Mouse (Mus musculus) brain, embryonic 18.5 days (tissue): ENCODE results near the gene Fbxl5.

Experiments used
- DNase-seq: peaks from one replicate; pipeline ENCODE4 v3.0.0-alpha.2; 2012; ENCODE audit warnings: low read depth, low spot score

Fbxl5 gene

DNA sequence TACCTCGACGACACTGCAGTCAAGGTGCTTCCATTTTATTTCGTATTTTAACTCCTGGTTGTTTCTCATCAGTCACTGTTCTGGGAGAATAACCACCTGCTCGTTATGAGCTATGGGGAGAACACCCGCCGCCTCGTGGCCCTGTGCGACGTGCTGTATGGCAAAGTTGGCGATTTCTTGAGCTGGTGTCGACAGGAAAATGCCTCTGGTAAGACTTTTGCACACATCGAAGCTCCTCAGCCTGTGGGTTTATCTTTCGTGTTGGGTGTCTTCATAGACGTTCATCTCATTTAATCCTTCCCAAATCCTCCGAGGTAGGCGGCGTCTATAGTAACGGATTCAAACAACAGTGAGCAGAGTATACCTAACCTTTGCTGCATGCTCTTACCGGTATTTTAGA is at the start of gene Fbxl5:
TSS of gene Fbxl5 (minus strand) at position 101 of the 400 bp plus-strand sequence.
- no peak for DNase-seq

DNA sequence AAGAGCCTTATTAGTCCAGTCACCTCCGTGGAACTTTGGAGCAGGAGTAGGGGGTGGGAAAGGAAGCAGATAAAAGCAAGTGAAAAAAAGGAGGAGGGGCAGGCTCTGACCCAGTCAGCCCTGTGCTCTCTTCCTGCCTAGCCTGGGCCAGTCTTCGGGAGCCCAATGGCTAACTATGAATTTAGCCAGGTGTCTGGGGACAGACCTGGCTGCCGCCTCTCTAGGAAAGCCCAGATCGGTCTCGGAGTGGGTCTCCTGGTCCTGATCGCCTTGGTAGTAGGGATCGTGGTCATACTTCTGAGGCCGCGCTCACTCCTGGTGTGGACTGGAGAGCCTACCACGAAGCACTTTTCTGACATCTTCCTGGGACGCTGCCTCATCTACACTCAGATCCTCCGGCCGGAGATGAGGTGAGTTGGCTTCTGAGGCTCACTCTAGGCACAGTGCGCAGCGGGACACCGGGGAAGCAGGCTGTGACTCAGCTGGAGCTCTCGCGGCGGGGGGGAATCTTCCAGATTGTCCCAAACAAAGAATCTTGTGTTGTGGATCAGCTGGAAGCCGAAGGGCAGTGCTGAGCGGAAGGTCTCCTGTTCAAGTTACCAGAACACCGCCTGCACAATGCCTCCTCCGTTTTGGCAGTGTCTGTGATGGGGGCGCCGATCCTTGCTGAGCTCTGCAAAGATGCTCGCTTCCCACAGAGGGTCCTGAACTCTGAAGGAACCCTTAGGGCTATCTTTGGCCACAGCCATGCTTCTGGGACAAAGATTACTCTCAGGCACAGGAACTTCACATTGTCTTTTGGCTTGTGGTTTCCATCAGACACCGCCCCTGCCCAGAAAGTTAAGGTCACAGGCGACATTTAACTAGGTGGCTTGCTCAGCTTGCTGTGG is 47.5 kb upstream of the Fbxl5 start:
- no peak for DNase-seq

DNA sequence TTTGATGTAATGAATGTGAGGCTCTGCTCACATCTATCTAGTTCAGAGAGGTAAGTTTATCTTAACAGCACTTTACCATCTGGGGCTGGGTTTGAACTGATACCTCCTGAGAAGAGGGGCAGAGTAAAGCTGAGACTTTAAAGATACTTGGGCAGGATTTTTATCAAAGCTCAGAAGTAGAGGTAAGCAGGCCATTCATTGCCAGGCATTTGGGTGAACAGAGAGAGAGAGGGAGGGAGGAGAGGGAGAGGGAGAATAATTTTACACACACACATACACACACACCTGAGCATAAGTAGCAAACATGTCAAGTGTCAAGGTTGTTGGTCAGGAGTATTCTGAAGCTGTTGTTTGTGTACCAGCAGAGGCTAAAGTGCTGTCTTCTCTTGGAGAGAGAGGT is 46.8 kb upstream of the Fbxl5 start, which contains the start of gene Cd38:
TSS of gene Cd38 (plus strand) at position 301 of the 400 bp plus-strand sequence.
- no peak for DNase-seq

DNA sequence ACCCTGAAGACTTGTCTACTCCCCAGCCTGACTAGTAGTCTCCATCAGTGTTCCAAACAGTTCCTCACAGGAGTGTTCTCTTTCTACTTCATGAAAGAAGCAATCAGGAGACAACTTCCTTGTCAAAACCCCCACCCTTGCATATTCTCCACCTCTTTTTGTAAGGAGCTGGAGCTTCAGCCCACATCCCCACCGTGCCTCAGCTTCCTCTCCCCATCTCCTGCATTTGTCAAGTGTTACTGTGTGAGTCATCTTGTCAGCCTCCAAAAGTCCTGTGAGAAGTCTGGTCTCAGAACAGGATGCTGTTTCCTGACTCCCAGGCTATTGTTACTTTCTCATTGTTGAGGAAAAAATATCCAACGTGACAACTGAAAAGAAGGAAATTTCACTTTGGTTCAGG is 43.9 kb upstream of the Fbxl5 start:
- no peak for DNase-seq

DNA sequence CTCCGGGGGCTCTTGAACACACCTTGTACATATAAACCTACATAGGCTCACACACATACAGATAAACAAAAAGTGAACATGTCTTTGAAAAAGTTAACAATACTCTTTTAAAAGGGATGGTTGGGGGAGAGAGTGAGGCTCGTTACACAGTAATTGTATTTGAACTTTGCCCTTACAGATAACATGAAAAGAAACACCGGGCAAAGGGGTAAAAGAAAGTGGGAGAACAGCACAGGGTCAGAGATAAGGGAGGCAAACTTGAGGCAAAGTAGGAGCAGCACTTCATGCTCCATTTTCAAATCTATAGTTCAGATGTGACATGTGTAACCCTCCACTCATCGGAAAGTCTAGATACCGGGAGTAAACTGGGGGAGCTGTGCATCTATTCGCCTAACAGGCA is 42.2 kb upstream of the Fbxl5 start:
- DNase-seq = no peak

DNA sequence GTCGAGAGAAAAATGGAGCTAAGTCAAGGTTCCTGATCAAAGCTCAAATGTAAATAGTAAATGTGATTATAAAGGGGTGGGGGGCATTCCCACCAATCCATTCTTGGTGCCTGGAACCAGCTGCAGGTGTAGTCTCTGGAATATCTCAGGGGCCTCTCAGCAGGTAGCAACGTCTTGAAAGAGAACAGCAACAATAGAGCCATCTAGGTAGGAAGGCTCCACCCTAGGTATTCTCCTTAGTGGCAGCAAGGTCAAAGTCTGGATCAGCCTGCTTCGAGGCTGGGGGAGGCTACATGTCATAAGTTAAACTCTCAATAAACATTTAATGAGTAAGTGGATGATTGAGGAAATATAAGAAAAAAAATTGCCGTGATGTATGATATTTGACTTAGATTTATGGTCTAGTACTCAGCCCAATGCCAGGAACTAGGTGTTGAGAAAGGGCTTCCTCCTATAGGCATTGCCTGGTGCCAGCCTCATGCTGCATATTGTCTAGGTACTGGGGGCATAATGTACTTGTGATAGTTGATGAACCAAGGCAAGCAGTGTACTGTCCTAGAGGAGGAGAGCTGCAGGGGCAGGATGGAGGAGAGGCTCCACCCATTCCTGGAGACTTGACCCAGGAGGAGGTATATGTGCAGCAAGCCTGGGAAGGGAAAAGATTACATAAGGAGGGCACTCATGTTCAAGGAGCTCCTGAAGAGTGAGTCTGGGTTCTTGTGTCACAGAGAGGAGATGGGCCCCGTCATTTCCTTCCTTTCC is 39.4 kb upstream of the Fbxl5 start:
- no peak for DNase-seq

DNA sequence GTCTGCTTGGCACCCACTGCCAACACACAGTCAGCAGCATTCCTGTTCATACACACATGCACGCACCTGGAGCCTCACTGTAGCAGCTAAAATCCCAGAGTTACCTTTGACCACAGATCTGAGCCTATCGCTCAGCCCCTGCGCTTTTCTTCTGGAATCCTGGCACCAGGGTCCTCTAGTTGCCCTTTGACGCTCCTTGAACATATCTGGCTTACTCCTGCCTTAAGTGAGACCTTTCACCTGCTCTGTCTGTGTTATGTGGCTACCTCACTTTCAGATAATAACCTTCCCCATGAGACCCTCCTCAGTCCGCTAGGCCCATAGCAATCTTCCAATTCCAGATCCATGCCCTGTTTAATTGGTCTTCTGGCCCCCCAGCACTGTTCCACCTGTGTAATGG is 38.7 kb upstream of the Fbxl5 start:
- DNase-seq = no peak

DNA sequence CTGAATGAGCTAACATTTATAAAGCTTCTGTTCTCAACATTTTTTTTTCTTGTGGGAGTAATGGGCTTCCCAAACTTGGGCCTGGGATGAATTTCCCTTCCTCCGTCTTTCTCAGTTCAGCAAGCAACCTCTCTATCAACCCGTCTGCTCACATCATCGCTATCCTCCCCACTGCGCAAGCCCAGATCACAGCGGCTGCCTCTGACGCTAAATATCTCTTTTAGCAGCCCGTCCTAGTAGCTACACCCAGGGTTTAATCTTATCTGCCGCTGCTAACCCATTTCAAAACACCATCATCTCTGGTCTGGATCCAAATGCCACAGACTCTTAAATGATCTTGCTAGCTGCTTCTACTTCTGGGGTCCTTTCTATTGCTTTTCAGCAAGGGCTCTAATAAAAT is 38.2 kb upstream of the Fbxl5 start:
- DNase-seq = no peak

DNA sequence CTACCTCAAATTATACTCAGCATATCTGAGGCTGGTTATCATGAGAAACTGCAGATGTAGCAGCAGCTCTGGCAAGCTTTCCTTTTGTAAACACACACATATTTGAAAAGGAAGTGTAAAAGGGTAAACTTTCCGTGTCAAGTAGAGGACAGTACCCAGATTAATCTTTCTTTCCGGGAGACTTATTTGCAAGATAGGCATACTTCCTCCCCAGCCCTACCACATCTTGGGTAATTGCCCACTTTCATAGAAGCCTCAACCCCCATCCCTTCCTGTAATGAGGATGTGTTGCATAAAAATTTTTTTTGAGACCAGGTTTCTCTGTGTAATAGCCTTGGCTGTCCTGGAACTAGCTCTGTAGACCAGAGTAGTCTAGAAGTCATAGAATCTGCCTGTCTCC is 34.3 kb upstream of the Fbxl5 start:
- no peak for DNase-seq

DNA sequence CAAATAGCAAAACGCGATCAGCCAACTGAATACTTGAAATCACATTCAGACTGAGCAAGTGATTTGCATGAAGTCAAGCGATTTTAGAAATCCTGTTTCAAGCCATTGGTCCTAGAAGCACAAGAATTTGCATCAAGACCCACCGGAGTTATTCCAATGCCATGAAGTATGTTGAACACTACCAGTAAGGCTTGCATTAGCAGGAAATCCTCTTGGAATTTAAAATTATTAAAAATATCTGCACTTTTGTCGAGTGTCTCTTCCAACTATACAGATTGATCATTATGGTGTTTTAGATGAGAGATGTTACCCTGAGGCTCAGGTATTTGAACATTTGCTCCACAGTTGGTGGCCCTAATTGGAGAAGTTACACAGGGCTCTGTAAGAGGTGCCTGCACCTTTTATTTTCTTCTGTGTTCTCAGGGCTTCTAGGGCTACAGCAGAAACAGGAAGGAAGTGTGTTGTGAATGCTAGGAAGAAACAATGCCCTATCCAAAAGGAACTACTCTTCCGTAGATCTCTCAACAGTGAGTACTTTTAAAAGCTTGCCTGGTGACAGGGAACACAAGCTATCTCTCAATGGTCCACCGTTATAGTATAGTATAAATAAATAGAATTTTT is 32.5 kb upstream of the Fbxl5 start:
- DNase-seq = no peak

DNA sequence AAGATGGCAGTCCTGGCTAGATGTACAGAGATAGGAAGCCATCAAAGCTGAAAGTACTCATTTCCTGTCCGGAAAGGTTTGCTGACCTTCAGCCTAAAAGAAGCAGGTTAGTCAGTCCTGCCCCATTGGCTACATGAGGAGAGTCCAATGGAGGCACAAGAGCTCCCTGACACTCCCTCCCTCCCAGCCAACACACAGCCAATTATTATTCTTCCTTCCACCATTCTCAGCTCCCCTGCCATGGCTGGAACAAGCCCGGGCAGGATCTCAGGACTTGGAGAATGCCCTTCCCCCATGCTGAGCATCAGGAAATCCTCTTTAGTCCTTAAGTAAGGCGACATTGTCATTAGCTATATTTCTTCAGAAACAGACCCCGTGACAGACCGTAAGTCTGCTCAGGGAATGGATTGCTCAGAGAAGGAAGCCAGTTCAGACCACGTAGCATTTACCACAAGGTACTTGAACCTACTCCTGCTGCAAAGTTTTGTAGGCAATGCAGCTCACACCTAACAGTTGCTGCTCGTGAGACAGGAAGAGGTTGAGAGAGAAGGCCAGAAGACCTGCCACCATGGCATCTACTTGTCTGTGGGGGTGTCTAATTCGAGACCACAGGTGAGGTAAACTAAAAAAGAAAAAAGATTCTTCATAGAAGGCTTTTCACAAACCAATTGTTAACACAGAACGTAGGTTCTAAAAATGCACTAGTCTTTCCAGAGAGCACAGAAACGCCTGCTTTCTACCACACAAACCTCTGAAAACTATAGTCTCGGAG is 31.8 kb upstream of the Fbxl5 start:
- no peak for DNase-seq

DNA sequence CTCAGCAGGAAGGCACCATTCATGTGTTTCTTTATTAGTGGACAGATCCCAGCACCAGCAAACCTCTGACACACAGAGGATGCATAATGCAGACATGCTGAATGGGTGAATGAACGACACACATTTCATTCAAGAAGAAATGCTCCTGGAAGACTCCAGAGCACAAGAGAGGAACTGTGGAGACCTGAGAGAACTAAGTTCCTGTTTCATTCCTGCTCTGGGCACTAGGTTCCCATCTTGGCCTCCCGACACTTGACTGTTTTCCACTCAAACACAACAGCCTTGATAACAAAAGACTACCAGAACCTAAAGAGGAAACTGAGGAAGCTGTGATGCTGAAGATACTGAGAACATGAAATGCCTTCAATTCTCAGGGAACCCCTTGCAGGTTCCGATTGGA is 26.8 kb upstream of the Fbxl5 start:
- no peak for DNase-seq

DNA sequence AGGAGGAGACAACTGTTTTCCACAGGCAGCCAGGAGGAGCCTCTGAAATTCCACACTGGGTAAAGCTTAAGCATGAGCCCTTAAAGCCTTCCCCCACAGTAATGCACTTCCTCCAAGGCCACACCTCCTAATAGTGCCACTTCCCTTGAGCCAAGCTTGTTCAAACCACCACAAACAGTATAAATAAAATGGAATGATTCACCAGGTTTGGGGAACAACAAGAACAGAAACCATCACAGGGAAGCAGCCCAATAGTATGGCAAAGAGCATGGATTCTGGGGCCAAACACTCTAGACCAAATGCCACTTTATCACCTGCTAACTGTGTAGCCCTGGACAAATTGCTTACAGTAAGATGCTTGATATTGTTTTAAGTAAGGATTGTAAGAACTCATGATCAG is 26.1 kb upstream of the Fbxl5 start:
- DNase-seq = no peak

DNA sequence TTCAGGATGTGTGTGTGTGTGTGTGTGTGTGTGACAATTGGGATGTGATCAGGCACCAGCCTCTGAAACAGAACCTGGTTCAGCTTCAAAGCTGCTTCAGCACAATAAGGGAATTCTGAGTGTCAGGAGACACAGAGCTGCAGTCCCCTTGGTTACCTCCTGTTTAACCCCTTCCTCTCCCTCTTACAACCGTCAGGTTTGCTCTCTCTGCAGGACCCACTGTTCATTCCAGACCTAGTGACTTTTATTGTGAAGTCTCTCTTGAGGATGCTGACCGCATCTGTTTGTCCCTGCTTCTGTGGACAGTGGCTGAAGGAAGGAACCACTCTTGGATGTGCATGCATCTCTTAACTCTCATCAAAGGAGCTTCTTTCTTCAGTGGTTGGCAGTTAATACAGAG is 24.8 kb upstream of the Fbxl5 start:
- no peak for DNase-seq

DNA sequence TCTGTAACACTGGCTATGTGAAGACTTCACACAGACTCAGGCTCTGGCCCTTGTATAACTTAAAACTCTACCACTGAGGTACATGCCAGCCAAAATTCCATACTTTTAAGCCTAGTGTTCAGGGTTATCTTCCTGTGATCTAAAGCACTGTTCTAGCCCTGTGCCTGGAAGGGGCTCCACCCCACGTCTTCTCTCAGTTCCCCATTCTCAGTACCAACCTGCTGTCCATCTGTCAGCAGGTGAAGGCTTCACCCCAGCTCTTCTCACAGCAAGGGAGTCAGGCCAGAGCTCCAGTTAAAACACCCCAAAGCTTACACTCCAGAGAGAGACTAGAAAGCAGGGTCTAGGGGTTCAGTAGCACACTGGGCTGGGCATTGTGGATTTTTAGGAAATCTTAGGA is 24.2 kb upstream of the Fbxl5 start:
- no peak for DNase-seq

DNA sequence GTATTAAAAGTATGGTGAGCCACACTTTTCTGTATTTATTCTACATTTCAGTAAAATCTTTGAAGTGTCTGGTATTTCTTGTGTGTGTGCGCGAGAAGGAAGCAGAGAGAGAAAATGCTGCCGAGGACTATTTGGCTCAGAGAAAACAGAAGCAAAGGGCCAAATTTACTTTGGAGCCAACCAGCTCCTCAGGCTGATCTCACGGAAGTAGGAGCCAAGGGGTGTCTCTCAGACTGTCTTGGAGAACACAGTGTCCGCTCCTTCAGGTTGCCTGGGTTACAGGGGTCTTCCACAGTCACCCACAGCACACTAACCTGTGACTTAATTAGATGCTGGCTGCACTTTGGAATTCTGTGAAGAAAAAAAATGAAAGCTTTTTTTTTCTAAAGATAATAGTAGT is 23.6 kb upstream of the Fbxl5 start:
- DNase-seq = no peak

DNA sequence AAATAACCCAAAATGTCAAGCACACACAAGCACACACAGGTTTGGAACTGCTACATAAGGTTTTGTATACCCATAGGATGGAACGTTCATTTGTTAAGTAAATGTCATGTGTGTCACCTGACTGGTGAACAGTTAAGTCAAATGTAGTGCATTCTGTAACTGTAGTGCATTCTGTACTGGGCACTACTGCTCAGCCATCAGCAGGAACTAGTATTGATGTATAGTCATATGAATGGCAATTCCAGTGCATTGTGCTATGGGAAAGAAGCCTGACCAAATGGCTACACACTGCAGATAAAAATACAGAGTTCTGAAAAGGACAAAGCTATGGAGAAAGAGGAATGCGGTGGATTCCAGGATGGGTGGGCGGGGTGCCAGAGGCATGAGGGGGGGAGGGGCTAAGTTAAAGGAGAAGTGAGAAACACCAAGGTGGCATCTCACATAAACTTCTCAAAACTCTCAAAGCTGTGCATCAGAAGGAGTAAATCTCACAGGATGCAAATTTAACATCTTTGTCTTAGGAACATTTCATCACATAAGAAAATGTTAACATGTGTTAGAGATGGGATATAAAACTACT is 21.2 kb upstream of the Fbxl5 start:
- DNase-seq = no peak

DNA sequence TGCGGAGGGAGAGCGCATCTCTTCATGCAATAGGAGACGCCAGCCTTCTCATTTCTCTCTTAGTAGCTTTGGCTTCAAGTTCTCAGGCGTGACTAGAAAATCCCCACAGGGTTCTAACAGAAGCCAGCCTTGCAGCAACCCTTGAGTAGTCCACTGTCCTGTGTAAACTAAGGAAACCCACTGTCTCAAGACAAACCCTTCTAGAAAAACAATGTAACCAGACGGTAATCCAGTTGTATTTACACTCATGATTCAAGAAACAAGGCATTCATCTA is 20.5 kb upstream of the Fbxl5 start:
- DNase-seq = no peak

DNA sequence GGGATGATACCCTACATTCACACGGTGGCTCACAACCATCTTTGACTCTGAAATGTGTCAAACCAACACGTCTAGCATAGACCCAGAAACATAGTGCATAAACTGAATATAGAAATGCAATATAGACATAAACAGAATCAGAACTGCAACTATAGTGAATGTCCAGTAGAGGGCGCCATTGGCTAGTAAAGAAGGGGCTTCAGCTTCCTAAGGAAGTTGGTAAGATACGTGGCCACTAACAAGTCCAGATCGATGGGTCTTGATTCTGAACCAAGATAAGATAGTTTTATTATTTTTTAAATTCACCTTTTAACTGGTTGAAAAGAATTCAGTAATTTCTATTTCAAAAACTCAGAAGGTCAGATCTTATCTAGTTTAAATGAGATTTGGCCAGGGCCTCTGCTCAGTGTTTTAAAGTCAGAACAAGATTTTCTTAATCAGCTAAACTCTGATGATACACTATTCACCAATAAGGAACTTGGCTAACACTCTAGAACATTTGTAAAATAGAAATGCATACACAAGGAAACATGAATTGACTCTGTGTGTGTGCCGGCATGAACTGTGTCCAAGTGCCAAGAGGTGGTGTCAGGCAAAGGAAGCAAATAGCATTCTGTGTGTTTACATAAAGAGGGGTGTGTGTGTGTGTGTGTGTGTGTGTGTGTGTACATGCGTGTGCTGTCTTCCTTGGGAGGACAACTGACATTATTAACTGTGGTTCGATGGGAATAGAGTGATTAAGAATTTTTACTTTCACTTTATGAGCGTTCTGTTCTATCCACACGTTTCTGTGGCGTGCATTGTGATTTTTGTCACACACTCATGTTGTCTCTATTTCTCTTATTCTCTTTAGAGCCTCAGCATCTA is 19.9 kb upstream of the Fbxl5 start:
- peak; percentile 16 for DNase-seq

DNA sequence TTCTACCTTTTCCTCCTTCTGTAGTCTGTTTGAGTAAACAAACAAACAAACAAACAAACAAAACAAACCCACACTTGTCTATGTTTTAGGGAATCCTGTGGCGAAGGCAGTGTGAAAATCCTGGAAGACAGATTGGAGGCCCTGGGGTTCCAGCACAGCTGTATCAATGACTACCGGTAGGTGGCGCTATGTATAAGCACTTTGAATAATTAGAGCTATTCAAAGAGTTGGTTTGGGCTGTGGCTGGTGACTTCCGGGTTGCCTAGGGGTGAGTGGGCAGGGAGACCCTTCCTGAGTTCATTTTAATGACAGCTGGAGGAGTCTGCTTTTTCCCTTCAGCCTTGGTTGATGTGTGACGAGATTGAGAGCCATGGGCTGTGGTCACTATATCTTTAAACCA is 15.9 kb upstream of the Fbxl5 start:
- DNase-seq = no peak

DNA sequence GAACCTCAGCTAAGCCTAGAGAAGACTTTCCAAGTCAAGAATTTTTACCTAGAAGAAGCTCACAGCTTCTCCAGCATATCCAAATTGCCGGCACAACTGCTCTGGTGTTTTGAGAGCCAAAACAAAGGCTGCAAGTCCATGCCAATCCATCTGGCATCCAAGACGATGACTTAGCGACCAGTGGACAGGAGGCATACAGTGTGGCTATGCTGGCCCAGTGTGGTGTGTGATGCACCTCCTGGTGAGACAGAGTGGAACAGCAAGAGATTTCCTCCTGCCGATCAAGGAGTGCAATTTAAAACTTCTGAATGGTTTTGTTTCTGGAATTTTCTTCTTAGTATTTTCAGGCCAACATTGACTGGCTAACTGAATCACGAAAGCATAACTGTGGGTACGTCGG is 15.2 kb upstream of the Fbxl5 start:
- no peak for DNase-seq
